Mouse (Mus musculus): ENCODE data around the gene 9630041A04Rik. TPM values are rescaled to one million over a fixed set of nuclear protein-coding genes. Genes with fewer than 3 reads are reported as not detected.
A peak's percentile ranks its signal among the peaks of the same experiment; 100 is the strongest.

The 9630041A04Rik gene
- total and polyA plus RNA-seq, 2 experiments from 2014 or later = 0.63 TPM; not detected in 1

DNA sequence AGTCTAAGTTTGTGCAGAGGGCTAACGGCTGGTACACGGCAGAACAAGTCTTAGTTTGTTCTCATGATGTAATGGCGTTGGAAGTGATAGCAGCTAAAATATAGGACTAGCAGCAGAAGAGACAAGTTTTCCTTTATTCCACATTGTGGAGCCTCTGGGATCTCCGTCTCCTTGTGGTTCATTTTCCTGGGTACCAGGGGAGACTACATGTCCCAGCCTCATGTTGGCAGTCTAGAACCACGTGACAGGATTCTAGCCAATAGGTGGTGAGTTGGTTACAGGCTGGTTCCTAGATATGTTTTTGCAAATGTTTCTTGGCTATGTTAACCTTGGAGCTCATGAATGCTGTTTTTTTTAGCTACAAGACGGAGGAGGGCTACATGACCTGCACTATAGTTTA lies 15.9 kb upstream of the 9630041A04Rik start:
- DNase-seq (ENCODE audit: low spot score) = no peak
- no peaks in the 10 kb centered on the region for H3K27me3 ChIP-seq (ENCODE audit: insufficient read depth, low read length)
- H3K4me3 ChIP-seq (ENCODE audit: low read depth, low read length) = no peak overlapping the region
- H3K4me1 ChIP-seq (ENCODE audit: insufficient read depth, low read length) = no peaks in the 10 kb centered on the region
- no peak overlapping the region for H3K9ac ChIP-seq (replicated peaks; ENCODE audit: low read length, poor library complexity, severe bottlenecking)
- no peak for TF ChIP-seq CTCF (IDR thresholded peaks at IDR 0.05)
- H3K9me3 ChIP-seq (ENCODE audit: low read length) = no peaks in the 10 kb centered on the region
- H3K4me2 ChIP-seq (ENCODE audit: low read depth, low read length, poor library complexity, severe bottlenecking) = no peak overlapping the region
- H3K36me3 ChIP-seq (ENCODE audit: insufficient read depth, low read length) = no peaks in the 10 kb centered on the region
- WGBS = 81% methylated on average over 6 of the region's 6 CpGs
- no peak for ATAC-seq (ENCODE audit: low FRiP score)
- H3K27ac ChIP-seq (ENCODE audit: low read depth, low read length) = no peak overlapping the region

DNA sequence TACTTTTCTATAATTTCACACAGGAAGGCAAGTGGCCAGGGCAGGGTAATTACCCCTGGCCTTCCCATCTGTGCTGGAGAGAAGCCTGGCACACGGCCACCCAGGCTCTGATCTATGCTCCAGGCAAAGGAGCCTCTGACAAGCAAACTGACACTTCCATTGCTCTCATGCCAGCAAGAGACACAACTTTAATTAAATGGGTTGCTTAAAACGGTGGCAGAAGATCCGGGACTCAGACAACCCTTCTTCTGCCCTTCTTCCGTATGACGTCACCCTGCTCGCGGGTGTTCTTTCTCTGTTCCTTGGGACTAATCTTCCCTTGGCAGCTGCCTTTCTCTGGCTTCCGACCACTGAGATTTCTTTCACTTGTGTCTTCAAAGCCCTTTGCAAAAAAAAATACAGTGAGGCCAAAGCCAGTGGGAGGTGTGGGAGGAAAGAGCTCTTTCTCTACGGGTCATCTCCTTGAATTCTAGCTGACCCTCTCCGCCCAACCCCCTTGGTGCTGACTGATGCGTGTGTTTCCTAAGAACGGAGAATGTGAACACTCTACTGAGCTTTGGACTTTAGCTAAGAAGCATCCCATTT lies 932 bp downstream of the 9630041A04Rik start:
- no peaks in the 10 kb centered on the region for H3K9me3 ChIP-seq (ENCODE audit: low read length)
- peak; percentile 92 for DNase-seq (ENCODE audit: low spot score)
- H3K4me3 ChIP-seq (ENCODE audit: low read depth, low read length) = no peak overlapping the region
- ATAC-seq (ENCODE audit: low FRiP score) = peak; percentile 83
- 10% methylated on average over 12 of the region's 12 CpGs for WGBS
- H3K27ac ChIP-seq (ENCODE audit: low read depth, low read length) = peak overlapping the region; percentile 32
- no peak for TF ChIP-seq CTCF (IDR thresholded peaks at IDR 0.05)
- no peaks in the 10 kb centered on the region for H3K4me1 ChIP-seq (ENCODE audit: insufficient read depth, low read length)
- no peaks in the 10 kb centered on the region for H3K36me3 ChIP-seq (ENCODE audit: insufficient read depth, low read length)
- H3K9ac ChIP-seq (replicated peaks; ENCODE audit: low read length, poor library complexity, severe bottlenecking) = no peak overlapping the region
- H3K4me2 ChIP-seq (ENCODE audit: low read depth, low read length, poor library complexity, severe bottlenecking) = peak overlapping the region; percentile 12
- no peaks in the 10 kb centered on the region for H3K27me3 ChIP-seq (ENCODE audit: insufficient read depth, low read length)

DNA sequence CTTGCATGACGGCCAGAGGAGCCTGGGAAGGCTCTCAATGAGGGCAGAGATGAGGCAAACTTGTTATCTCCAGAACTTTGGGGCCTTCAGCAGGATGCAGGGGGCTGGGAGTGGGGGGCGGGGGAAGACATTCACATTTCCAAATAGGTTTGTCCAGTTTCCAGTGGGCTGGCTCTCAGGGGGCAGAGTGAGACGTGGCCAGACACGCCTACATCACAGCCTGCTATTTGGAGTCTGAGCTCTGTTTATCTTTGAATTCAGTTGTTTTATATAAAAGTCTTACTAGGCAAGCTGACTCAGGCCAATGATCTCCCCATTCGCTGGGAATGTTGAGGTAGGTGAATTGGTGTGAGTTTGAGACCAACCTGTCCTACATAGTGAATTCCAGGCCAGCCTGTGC lies 1.5 kb downstream of the 9630041A04Rik start:
- Histone ChIP-seq H3K27ac (ENCODE audit: low read depth, low read length) (peak overlapping the region; percentile 32; the same call in 1 of the 2 replicates), H3K4me1 (ENCODE audit: insufficient read depth, low read length) (no peaks in the 10 kb centered on the region), H3K4me2 (ENCODE audit: low read depth, low read length, poor library complexity, severe bottlenecking) (no peak overlapping the region), H3K9me3 (ENCODE audit: low read length) (no peaks in the 10 kb centered on the region), H3K9ac (replicated peaks; ENCODE audit: low read length, poor library complexity, severe bottlenecking) (no peak overlapping the region), H3K27me3 (ENCODE audit: insufficient read depth, low read length) (no peaks in the 10 kb centered on the region), H3K4me3 (ENCODE audit: low read depth, low read length) (no peak overlapping the region), H3K36me3 (ENCODE audit: insufficient read depth, low read length) (no peaks in the 10 kb centered on the region)
- WGBS = 59% methylated on average over 5 of the region's 5 CpGs
- no peak for ATAC-seq (ENCODE audit: low FRiP score)
- no peak for TF ChIP-seq CTCF (IDR thresholded peaks at IDR 0.05)
- DNase-seq (ENCODE audit: low spot score) = no peak

DNA sequence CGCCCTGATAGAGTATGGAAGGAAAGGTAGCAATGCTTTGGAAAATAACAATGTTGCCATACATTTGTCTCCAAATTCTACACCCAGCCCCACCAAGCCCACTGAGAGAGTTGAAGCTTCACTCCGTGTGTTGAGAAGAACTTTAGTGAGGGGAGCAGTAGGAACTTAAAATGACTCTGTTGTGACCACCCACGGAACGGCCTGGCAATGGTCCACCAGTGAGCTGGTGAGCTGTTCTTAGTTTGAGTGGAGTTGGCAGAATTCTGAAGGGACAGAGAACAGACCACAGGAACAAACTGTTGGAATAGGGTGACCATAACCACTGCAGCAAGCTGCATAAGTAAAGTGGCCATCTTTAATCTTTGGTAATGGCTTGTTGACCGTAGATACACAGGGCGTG lies 7.0 kb downstream of the 9630041A04Rik start:
- H3K27ac ChIP-seq (ENCODE audit: low read depth, low read length) = no peak overlapping the region
- no peak overlapping the region for H3K4me2 ChIP-seq (ENCODE audit: low read depth, low read length, poor library complexity, severe bottlenecking)
- no peaks in the 10 kb centered on the region for H3K36me3 ChIP-seq (ENCODE audit: insufficient read depth, low read length)
- ATAC-seq (ENCODE audit: low FRiP score) = no peak
- no peak overlapping the region for H3K9ac ChIP-seq (replicated peaks; ENCODE audit: low read length, poor library complexity, severe bottlenecking)
- no peaks in the 10 kb centered on the region for H3K27me3 ChIP-seq (ENCODE audit: insufficient read depth, low read length)
- no peak overlapping the region for H3K4me3 ChIP-seq (ENCODE audit: low read depth, low read length)
- no peak for DNase-seq (ENCODE audit: low spot score)
- TF ChIP-seq CTCF (IDR thresholded peaks at IDR 0.05) = no peak
- H3K4me1 ChIP-seq (ENCODE audit: insufficient read depth, low read length) = no peaks in the 10 kb centered on the region
- 92% methylated on average over 6 of the region's 6 CpGs for WGBS
- H3K9me3 ChIP-seq (ENCODE audit: low read length) = no peaks in the 10 kb centered on the region

DNA sequence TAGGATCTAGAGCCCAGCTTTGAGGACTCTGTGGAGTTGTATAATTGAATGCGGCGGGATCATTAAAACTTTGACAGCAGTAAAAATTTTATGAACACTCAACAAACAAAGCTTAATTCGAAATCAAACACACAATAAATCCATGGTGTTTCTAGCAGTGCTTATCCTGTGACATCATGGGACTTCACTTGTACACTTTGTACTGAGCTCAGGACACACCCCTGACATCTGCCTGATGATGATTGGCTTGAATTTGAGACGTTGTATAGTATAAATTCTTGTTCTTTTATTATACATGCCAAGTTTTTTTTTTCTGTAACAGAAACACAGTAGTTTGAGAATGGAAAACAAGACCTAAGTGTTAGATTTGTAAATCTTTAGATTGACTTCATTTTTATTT lies 8.4 kb downstream of the 9630041A04Rik start:
- Histone ChIP-seq H3K27ac (ENCODE audit: low read depth, low read length) (no peak overlapping the region), H3K9ac (replicated peaks; ENCODE audit: low read length, poor library complexity, severe bottlenecking) (no peak overlapping the region), H3K4me3 (ENCODE audit: low read depth, low read length) (no peak overlapping the region), H3K4me1 (ENCODE audit: insufficient read depth, low read length) (no peaks in the 10 kb centered on the region), H3K4me2 (ENCODE audit: low read depth, low read length, poor library complexity, severe bottlenecking) (no peak overlapping the region), H3K27me3 (ENCODE audit: insufficient read depth, low read length) (no peaks in the 10 kb centered on the region), H3K9me3 (ENCODE audit: low read length) (no peaks in the 10 kb centered on the region), H3K36me3 (ENCODE audit: insufficient read depth, low read length) (no peaks in the 10 kb centered on the region)
- ATAC-seq (ENCODE audit: low FRiP score) = no peak
- TF ChIP-seq CTCF (IDR thresholded peaks at IDR 0.05) = no peak
- 83% methylated on average over 4 of the region's 4 CpGs for WGBS
- DNase-seq (ENCODE audit: low spot score) = no peak

DNA sequence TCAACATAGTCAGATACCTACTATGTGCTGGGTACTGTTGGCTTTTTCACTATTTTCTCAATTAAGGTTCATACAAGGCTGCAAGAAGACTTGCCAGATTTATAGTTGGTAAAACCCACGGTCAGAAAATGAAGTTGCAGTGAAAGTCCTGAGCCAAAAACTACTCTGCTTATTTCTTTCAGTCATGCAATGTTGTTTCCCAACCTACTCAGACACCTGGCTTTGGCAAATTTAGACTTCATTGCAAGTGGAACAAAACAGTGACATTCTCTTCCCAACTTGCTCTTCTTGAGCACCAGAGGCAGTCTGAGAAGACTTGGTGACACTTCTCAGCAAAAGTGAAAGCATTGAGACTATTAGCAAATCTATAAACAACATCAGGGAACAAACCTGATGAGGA lies 13.7 kb downstream of the 9630041A04Rik start:
- 86% methylated on average over 1 of the region's 1 CpGs for WGBS
- ATAC-seq (ENCODE audit: low FRiP score) (no peak), DNase-seq (ENCODE audit: low spot score) (no peak)
- H3K4me3 ChIP-seq (ENCODE audit: low read depth, low read length) = no peak overlapping the region
- no peak overlapping the region for H3K9ac ChIP-seq (replicated peaks; ENCODE audit: low read length, poor library complexity, severe bottlenecking)
- H3K9me3 ChIP-seq (ENCODE audit: low read length) = no peaks in the 10 kb centered on the region
- no peaks in the 10 kb centered on the region for H3K4me1 ChIP-seq (ENCODE audit: insufficient read depth, low read length)
- no peaks in the 10 kb centered on the region for H3K36me3 ChIP-seq (ENCODE audit: insufficient read depth, low read length)
- TF ChIP-seq CTCF (IDR thresholded peaks at IDR 0.05) = no peak
- H3K4me2 ChIP-seq (ENCODE audit: low read depth, low read length, poor library complexity, severe bottlenecking) = no peak overlapping the region
- H3K27ac ChIP-seq (ENCODE audit: low read depth, low read length) = no peak overlapping the region
- H3K27me3 ChIP-seq (ENCODE audit: insufficient read depth, low read length) = no peaks in the 10 kb centered on the region
